Mouse (Mus musculus): Measurements from ENCODE around the gene Atp1b2. TPM values are rescaled to one million over a fixed set of nuclear protein-coding genes. Genes with fewer than 3 reads are reported as not detected.

The Atp1b2 gene
- total and polyA plus RNA-seq, 3 experiments, result 13.4 to 136 TPM; not detected in 1

GRCm38 (mm10) chr11:69581147-69581688 lies 24.5 kb downstream of the Atp1b2 start (continued):
- TF ChIP-seq NRF1 (IDR thresholded peaks at IDR 0.05; ENCODE audit: insufficient read depth, low read depth, low read length, poor library complexity, severe bottlenecking), result peak; percentile 26; the same call in 1 of the 2 replicates
- no peak for TF ChIP-seq MEF2A (IDR thresholded peaks at IDR 0.05; ENCODE audit: extremely low read depth, insufficient replicate concordance, low read depth, low read length, poor library complexity, severe bottlenecking)
- no peak; the same call in 1 of the 2 replicates for TF ChIP-seq UBTF (IDR thresholded peaks at IDR 0.05; ENCODE audit: borderline replicate concordance, insufficient read depth, low read depth, low read length)
- TF ChIP-seq ETS1 (IDR thresholded peaks at IDR 0.05; ENCODE audit: low read depth, low read length), result peak; percentile 24; the same call in 1 of the 2 replicates
- TF ChIP-seq RCOR1 (IDR thresholded peaks at IDR 0.05; ENCODE audit: low read depth, low read length), result no peak
- 0 out of 2 replicates have a peak, but pooled peaks have one; percentile 45 for TF ChIP-seq ZNF384 (IDR thresholded peaks at IDR 0.05; ENCODE audit: low read depth, low read length)
- TF ChIP-seq ZKSCAN1 (IDR thresholded peaks at IDR 0.05; ENCODE audit: low read depth, low read length), result no peak
- 0 out of 2 replicates have a peak, but pooled peaks have one; percentile 10 for TF ChIP-seq JUND (IDR thresholded peaks at IDR 0.05; ENCODE audit: low read depth, low read length)
- TF ChIP-seq MYC (IDR thresholded peaks at IDR 0.05; ENCODE audit: low read depth, low read length), result peak; percentile 61; the same call in 1 of the 2 replicates
- peak; percentile 81 for TF ChIP-seq ELF1 (IDR thresholded peaks at IDR 0.05; ENCODE audit: low read depth, low read length)
- TF ChIP-seq MAZ (IDR thresholded peaks at IDR 0.05; ENCODE audit: low read depth, low read length), result no peak
- 0 out of 2 replicates have a peak, but pooled peaks have one; percentile 19 for TF ChIP-seq MYB (IDR thresholded peaks at IDR 0.05; ENCODE audit: low read depth, low read length)
- peak in 1 of 2 experiments; percentile 73; a peak in 2 of 4 replicates for TF ChIP-seq POLR2A (IDR thresholded peaks at IDR 0.05; ENCODE audit: control insufficient read depth in 1 of 2, insufficient read depth in 1 of 2, low read depth in 1 of 2, low read length in 2 of 2, poor library complexity in 1 of 2)
- peak; percentile 47; the same call in 1 of the 2 replicates for TF ChIP-seq MXI1 (IDR thresholded peaks at IDR 0.05; ENCODE audit: low read depth, low read length)
- TF ChIP-seq KAT2A (conservative IDR thresholded peaks at IDR 0.05; ENCODE audit: low read depth, low read length), result peak; percentile 27; the same call in 1 of the 2 replicates
- no peak for TF ChIP-seq CHD2 (IDR thresholded peaks at IDR 0.05; ENCODE audit: low read length)
- no peak for TF ChIP-seq CTCF (IDR thresholded peaks at IDR 0.05 in 2 of 3, conservative IDR thresholded peaks at IDR 0.05 in 1 of 3; ENCODE audit: control insufficient read depth in 1 of 3, insufficient read depth in 1 of 3, low read depth in 2 of 3, low read length in 3 of 3, poor library complexity in 1 of 3, severe bottlenecking in 1 of 3)
- TF ChIP-seq HCFC1 (IDR thresholded peaks at IDR 0.05; ENCODE audit: low read depth, low read length), result peak; percentile 90

DNA sequence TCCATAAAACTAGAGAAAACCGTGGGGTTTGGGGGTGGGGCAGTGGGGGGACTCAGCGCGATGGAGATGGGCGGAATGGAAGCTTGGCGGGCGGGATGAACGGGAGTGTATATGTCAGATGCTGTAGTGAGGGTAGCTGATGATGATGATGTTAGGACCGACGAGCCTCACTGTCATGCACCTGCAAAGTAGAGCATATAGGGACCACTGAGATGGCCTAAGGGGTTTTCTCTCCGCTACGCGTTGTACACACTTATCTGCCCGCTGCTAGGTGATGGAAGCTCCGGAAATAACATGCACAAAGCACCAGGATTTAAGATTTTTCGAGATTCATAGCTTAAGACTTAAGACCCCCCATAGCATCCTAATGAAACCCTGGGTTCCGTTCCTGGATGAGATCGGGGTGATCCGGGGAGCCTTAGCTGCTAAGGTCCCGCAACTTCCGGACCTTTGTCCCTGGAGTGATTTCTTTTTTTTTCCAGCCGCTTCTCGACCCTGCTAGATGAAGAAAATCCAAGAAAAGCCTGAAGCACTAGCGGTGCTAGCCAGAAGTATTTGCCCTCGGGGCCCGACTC lies 25.1 kb downstream of the Atp1b2 start:
- H3K4me1 ChIP-seq (ENCODE audit: control insufficient read depth in 1 of 2, insufficient read depth in 2 of 2, low read length in 2 of 2), result peaks cover 7 to 43% of the 10 kb centered on the region in 2 experiments

More for the DNA sequence above, 25.1 kb downstream of the Atp1b2 start:
- Histone ChIP-seq H3K9me3 (replicated peaks; ENCODE audit: insufficient read depth, low read length) (no peaks in the 10 kb centered on the region), H3K79me2 (ENCODE audit: control insufficient read depth, insufficient read depth, low read length, poor library complexity) (peaks cover 69% of the 10 kb centered on the region), H3K27me3 (ENCODE audit: control insufficient read depth in 1 of 2, insufficient read depth in 2 of 2, low read length in 2 of 2) (no peaks in the 10 kb centered on the region), H3K4me3 (ENCODE audit: control insufficient read depth in 1 of 2, insufficient read depth in 1 of 2, low read depth in 2 of 2, low read length in 2 of 2) (peak overlapping the region; percentile 82 to 91), H3K9ac (ENCODE audit: control insufficient read depth, low read depth, low read length, poor library complexity, severe bottlenecking) (peak overlapping the region; percentile 94), H3K36me3 (ENCODE audit: control insufficient read depth in 1 of 2, insufficient read depth in 2 of 2, low read length in 2 of 2) (peaks cover 0 to 38% of the 10 kb centered on the region in 2 experiments; a peak in 2 of 4 replicates), H3K27ac (ENCODE audit: control insufficient read depth, low read depth, low read length) (peak overlapping the region; percentile 94)
- DNase-seq (ENCODE audit: low read depth, low spot score), result no peak
- TF ChIP-seq POLR2AphosphoS2 (IDR thresholded peaks at IDR 0.05; ENCODE audit: low read length) (peak; percentile 1; the same call in 1 of the 2 replicates), SMC3 (IDR thresholded peaks at IDR 0.05; ENCODE audit: low read depth, low read length) (no peak), CHD1 (IDR thresholded peaks at IDR 0.05; ENCODE audit: low read depth, low read length) (peak; percentile 98; the same call in 1 of the 2 replicates), MEF2A (IDR thresholded peaks at IDR 0.05; ENCODE audit: extremely low read depth, insufficient replicate concordance, low read depth, low read length, poor library complexity, severe bottlenecking) (no peak), GABPA (IDR thresholded peaks at IDR 0.05; ENCODE audit: low read depth, low read length) (no peak), EP300 (IDR thresholded peaks at IDR 0.05; ENCODE audit: low read depth in 1 of 2, low read length in 2 of 2) (0 out of 4 replicates have a peak, but pooled peaks of 1 of the 2 experiments have one; percentile 35), ELF1 (IDR thresholded peaks at IDR 0.05; ENCODE audit: low read depth, low read length) (no peak), ZMIZ1 (IDR thresholded peaks at IDR 0.05; ENCODE audit: low read depth, low read length) (no peak)
